Mouse (Mus musculus) kidney, adult 11 months (tissue): ENCODE measurements around the gene Grip1.
A peak's percentile ranks its signal among the peaks of the same experiment; 100 is the strongest.

Source experiments
- DNase-seq: peaks from one replicate; pipeline ENCODE4 v3.0.0; 2022

Grip1 gene

GRCm38 (mm10) chr10:119684377-119684826 lies 230.8 kb downstream of the Grip1 start:
- no peak for DNase-seq

GRCm38 (mm10) chr10:119691358-119692083 lies 237.9 kb downstream of the Grip1 start:
- peak; percentile 9 for DNase-seq

DNA sequence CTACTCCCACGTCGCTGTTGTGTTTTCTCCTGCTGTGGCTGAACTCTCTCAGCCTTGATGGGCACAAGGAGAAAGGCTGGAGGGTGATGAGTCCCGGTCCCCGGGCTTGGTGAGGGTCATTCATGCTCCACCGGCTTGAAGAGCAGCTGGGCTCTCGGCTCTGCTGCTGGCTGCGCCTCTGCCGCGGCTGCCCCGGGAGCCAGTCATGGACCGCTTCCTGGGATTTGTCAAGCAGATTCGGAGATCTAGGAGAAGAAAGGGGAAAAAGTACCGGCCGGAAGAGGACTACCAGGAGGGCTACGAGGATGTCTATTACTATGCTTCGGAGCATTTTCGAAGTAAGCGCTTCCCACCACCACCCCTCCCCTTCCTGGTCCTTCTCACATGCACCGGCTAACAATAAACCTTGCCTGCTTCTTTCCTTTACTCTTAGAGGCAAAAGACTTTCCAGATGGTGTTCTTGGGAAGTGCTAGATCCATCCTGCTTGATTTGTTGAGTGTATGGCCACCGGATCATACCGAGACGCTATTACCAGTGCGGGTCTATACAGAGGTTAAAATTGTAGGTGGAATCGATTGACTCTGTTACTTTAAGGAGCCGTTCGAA lies 238.8 kb downstream of the Grip1 start:
- no peak for DNase-seq

DNA sequence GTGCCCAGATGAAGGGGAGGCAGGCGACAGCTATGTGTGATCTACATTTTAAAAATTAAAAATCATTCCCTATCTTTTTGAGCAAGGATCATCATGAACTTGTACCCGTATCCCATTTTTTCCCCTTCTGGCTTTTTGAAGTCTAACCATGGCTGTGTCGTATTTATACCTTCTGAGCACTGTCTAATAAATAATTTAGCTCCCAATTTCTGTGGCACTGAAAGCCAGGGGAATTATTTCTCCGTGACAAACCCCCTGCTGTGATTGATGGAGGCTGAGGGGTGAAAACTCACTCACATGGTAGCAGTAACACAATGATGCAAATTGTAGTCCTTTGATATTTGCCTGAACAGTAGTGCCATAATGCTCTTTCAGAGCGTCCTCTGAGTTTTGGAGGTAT lies 239.8 kb downstream of the Grip1 start:
- no peak for DNase-seq

DNA sequence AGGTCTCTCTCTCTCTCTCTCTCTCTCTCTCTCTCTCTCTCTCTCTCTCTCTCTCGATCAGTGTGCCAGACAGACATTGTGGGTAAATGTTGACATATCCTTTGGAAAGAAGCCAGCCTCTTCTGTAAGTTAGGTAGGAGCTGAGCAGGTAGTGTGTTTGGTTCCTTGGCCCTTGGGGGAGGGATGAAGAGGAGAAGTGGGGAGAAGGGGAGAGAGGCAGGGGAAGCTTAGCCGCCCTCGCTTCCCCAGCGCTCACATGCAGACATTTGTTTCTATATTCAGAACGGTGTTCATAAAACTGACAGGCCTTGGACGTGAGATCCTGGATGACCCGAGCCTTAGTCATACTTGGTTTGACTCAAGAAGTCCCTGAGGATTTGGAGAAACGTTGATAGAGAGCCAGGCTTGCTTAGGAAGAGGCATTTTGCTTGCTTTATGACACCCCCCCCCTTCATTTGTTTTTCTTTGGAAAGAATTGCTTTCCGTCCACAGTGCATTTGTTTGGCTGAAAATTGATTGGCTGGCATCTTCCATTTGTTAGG lies 243.7 kb downstream of the Grip1 start:
- DNase-seq, result no peak

GRCm38 (mm10) chr10:119705348-119705747 lies 251.7 kb downstream of the Grip1 start:
- DNase-seq, result no peak

DNA sequence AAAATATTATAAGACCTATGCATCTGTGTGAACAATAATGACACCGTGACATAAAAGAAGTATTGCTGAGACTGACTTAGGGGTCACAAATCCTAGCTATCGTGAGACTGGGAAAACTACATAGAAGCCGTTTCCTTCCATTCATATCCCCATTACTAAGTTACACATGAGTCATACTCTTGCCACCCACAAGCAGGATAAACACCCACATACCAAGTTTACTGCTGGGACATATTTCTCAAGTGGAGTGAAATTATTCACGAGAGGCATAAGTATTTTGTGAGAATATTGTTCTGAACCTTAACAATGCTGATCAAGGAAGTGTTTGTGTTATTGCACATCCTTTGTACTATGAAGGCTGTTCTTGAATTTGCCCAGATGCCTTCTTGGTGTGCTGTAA lies 252.7 kb downstream of the Grip1 start:
- no peak for DNase-seq

GRCm38 (mm10) chr10:119706983-119707382 lies 253.4 kb downstream of the Grip1 start:
- no peak for DNase-seq

- no peak for DNase-seq
Observed at GRCm38 (mm10) chr10:119721887-119722286, 268.3 kb downstream of the Grip1 start.

- no peak for DNase-seq
Observed at GRCm38 (mm10) chr10:119722471-119722870, 268.8 kb downstream of the Grip1 start.

GRCm38 (mm10) chr10:119723671-119724070 lies 270.0 kb downstream of the Grip1 start:
- DNase-seq, result no peak

DNA sequence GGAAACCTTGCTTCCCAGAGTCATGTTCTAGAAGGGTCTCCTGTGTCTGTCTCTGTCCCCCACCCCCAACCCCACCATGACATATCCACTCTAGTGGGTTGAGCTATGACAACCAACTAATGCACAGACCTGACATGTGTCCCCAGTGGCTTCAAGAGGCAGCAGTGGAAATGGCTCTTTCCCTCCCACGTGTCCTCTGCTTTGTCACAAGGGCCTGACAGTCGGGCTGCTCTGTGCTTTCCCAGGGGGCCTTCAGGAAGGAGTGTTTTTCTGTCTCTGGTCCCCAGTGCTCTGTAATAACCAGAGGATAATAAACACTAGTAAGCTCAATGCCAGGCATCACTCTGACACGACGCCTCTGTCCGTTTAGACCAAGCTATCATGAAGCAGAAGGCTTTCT lies 271.7 kb downstream of the Grip1 start:
- no peak for DNase-seq

GRCm38 (mm10) chr10:119725966-119726365 lies 272.3 kb downstream of the Grip1 start:
- no peak for DNase-seq

GRCm38 (mm10) chr10:119726921-119727320 lies 273.3 kb downstream of the Grip1 start:
- no peak for DNase-seq

DNA sequence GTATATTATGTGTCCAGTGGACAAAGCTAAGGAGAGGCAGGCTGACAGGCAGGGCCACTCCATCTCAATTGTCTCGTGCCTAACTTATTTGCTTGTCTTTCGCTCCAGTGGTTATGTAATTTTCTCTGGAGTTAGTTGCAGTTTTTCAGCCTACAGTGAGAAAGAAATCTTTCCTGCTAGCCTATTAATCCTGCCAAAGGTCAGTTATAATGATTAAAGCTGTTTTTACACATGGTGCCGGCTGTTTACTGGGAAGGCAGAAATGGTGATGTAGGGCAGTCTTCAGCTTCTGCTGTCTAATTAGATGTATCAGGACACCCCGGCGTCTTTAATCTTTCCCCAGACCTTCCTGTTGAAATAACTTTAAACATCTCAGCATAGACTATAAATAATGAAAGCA lies 276.6 kb downstream of the Grip1 start:
- no peak for DNase-seq

- no peak for DNase-seq
Observed at GRCm38 (mm10) chr10:119735011-119735992, 281.7 kb downstream of the Grip1 start.

DNA sequence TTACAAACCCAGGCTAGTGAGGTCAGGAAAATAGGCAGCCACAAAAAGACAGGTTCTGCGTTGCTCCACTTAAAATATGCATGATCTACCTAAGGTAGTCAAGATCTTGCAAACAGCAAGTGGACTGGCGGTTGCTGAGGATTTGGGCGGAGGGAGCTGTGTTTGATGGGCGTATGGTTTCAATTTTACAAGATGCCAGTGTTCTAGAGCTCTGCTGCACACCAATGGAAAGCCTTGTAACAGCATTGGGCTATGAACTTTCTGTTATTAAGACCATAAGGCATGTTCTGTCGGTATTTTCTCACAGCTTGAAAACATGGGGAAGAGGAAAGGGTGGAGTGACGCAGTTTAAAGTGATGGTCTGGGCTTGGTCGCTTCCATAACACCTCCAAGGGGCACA lies 285.8 kb downstream of the Grip1 start:
- DNase-seq, result no peak

GRCm38 (mm10) chr10:119742722-119743121 lies 289.1 kb downstream of the Grip1 start:
- no peak for DNase-seq

DNA sequence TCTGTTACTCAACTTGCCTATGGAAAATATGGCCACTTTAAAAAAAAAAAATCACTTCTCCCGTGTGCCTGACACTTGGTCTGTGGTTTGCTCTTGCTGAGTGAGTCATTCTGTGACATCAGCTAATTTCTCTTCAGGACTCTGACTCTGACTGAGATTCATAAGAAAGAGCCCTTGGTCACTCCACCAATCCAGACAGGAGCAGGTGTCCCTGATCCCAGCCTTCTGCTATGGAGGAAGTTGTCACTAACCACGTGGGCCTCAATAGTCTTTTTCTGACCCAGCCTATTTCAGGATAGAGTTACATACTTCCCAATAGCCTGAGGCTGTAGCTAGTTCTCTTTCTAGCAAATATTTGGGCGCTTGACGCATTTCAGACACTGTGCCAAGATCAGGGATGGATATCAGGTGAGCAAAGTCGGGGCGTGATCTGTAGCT lies 298.8 kb downstream of the Grip1 start:
- no peak for DNase-seq

DNA sequence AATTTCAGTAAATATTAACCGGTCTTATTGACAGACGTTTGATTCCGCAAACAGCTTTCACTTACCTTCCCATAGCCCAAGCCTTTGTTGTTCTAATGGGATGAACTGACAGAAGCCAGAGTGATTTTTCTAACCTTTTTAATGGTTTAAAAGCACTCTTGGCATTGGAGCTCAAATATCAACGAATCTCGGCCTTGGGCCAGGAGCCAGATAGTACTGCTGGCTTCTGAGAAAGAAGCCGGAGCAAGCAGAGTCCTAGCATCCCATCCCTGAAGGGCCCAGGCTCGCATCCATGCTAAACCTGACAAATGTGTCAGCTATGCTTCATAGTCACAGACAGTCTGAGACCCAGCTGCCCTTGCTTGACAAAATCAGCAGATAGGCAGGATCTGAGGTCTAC lies 302.6 kb downstream of the Grip1 start:
- no peak for DNase-seq

- no peak for DNase-seq
Observed at GRCm38 (mm10) chr10:119757219-119757618, 303.6 kb downstream of the Grip1 start.

GRCm38 (mm10) chr10:119761451-119762367 lies 308.1 kb downstream of the Grip1 start:
- DNase-seq, result no peak
